Mouse (Mus musculus) spleen, adult 18-20 months (tissue): ENCODE measurements around the gene Trmt112.
"Not testable (repeated sequence)": the region's sequence is repeated elsewhere in the genome, so short reads cannot be mapped to it uniquely, and the experiment has no call there.

Experiments
- DNase-seq, 2 experiments: peaks; one replicate each; pipeline ENCODE4 v3.0.0; 2022; ENCODE audit warnings: mixed read lengths in 2 of 2

Gene Trmt112

GRCm38 (mm10) chr19:6909507-6910289 is at the start of gene Trmt112, which contains the start of gene Prdx5:
TSS of gene Trmt112 (plus strand) at chr19:6909698.
TSS of gene Prdx5 (minus strand) at chr19:6910106.
- DNase-seq: peak; percentile 84 to 86

- no peak for DNase-seq
Observed at GRCm38 (mm10) chr19:6859971-6860370, 49.5 kb upstream of the Trmt112 start.

GRCm38 (mm10) chr19:6860706-6861105 is 48.8 kb upstream of the Trmt112 start:
- DNase-seq: peak; percentile 54 to 63

GRCm38 (mm10) chr19:6861451-6861850 is 48.0 kb upstream of the Trmt112 start:
- no peak for DNase-seq

- peak; percentile 32 to 47 for DNase-seq
Observed at GRCm38 (mm10) chr19:6869355-6869754, 40.1 kb upstream of the Trmt112 start.

GRCm38 (mm10) chr19:6871574-6872271 is 37.8 kb upstream of the Trmt112 start:
- peak in 1 of 2 experiments; percentile 48 for DNase-seq

- DNase-seq: no peak
Observed at GRCm38 (mm10) chr19:6872701-6873100, 36.8 kb upstream of the Trmt112 start.

- no peak for DNase-seq
Observed at GRCm38 (mm10) chr19:6874257-6874656, 35.2 kb upstream of the Trmt112 start.

- DNase-seq: no peak
Observed at GRCm38 (mm10) chr19:6875834-6876233, 33.7 kb upstream of the Trmt112 start.

GRCm38 (mm10) chr19:6876799-6877198 is 32.7 kb upstream of the Trmt112 start:
- no peak for DNase-seq

- DNase-seq: no peak
Observed at GRCm38 (mm10) chr19:6877965-6878364, 31.5 kb upstream of the Trmt112 start.

GRCm38 (mm10) chr19:6892512-6892911 is 17.0 kb upstream of the Trmt112 start:
- no peak for DNase-seq

- no peak for DNase-seq
Observed at GRCm38 (mm10) chr19:6893731-6894451, 15.6 kb upstream of the Trmt112 start.

- DNase-seq: not testable (repeated sequence)
Observed at GRCm38 (mm10) chr19:6895608-6896305, 13.7 kb upstream of the Trmt112 start.

GRCm38 (mm10) chr19:6899641-6900040 is 9.9 kb upstream of the Trmt112 start:
- DNase-seq: no peak

GRCm38 (mm10) chr19:6903031-6903430 is 6.5 kb upstream of the Trmt112 start:
- no peak for DNase-seq

- no peak for DNase-seq
Observed at GRCm38 (mm10) chr19:6904846-6905245, 4.7 kb upstream of the Trmt112 start.

- DNase-seq: no peak
Observed at GRCm38 (mm10) chr19:6905498-6906159, 3.9 kb upstream of the Trmt112 start.

GRCm38 (mm10) chr19:6906199-6906598 is 3.3 kb upstream of the Trmt112 start:
- DNase-seq: no peak

- DNase-seq: no peak
Observed at GRCm38 (mm10) chr19:6907094-6907493, 2.4 kb upstream of the Trmt112 start.

- DNase-seq: no peak
Observed at GRCm38 (mm10) chr19:6907811-6908540, 1.5 kb upstream of the Trmt112 start.
